Mouse (Mus musculus) testis, adult 2 months (tissue): ENCODE measurements around the gene Gm17622. TPM values are rescaled to one million over a fixed set of nuclear protein-coding genes. Genes with fewer than 3 reads are reported as not detected.

Experiments
- H3K27ac ChIP-seq: fragments of 200-500 bp; 2 replicates; pipeline ENCODE4 v1.5.1; 2012; ENCODE audit warnings: low read depth, low read length; ENCODE audit not compliant: control insufficient read depth, insufficient read depth
- H3K27me3 ChIP-seq: fragments of 200-500 bp; 2 replicates; pipeline ENCODE4 v1.6.1; 2012; ENCODE audit warnings: mild to moderate bottlenecking, low read length, moderate library complexity; ENCODE audit not compliant: control insufficient read depth, insufficient read depth
- H3K36me3 ChIP-seq: fragments of 200-500 bp; 2 replicates; pipeline ENCODE4 v1.6.1; 2012; ENCODE audit warnings: mild to moderate bottlenecking, low read length; ENCODE audit not compliant: control insufficient read depth, insufficient read depth
- H3K4me1 ChIP-seq: fragments of 200-500 bp; 2 replicates; pipeline ENCODE4 v1.6.1; 2012; ENCODE audit warnings: low read length; ENCODE audit not compliant: control insufficient read depth, insufficient read depth
- H3K4me3 ChIP-seq: fragments of 200-500 bp; 2 replicates; pipeline ENCODE4 v1.5.1; 2012; ENCODE audit warnings: low read depth, mild to moderate bottlenecking, low read length, moderate library complexity, mixed read lengths; ENCODE audit not compliant: control insufficient read depth
- CTCF ChIP-seq: fragments of 200-500 bp; IDR thresholded peaks from 2 replicates; pipeline ENCODE4 v1.5.1; 2012; ENCODE audit warnings: low read depth, mild to moderate bottlenecking, inconsistent platforms, low read length, moderate library complexity; ENCODE audit not compliant: control insufficient read depth, insufficient read depth, insufficient replicate concordance
- POLR2A ChIP-seq: fragments of 200-500 bp; IDR thresholded peaks from 2 replicates; pipeline ENCODE4 v1.6.1; 2012; ENCODE audit warnings: low read depth, mild to moderate bottlenecking, inconsistent platforms, low read length, moderate library complexity; ENCODE audit not compliant: control insufficient read depth
- polyA plus RNA-seq: library from polyadenylated mRNA; depleted of rRNA; stranded (reverse); fragments of >200 nt; gene quantifications from 2 replicates; pipeline ENCODE4 v1.2.3, GENCODE M21; 2012

Gm17622 gene
- polyA plus RNA-seq, 1 experiment, result not detected

GRCm38 (mm10) chr13:96507541-96507940, 17.0 kb downstream of the Gm17622 start:
- Histone ChIP-seq H3K36me3 (no peaks in the 10 kb centered on the region), H3K4me1 (no peaks in the 10 kb centered on the region), H3K27me3 (no peaks in the 10 kb centered on the region), H3K4me3 (no peak overlapping the region), H3K27ac (no peak overlapping the region)
- TF ChIP-seq CTCF (no peak), POLR2A (no peak)

- Histone ChIP-seq H3K27me3 (no peaks in the 10 kb centered on the region), H3K36me3 (no peaks in the 10 kb centered on the region), H3K27ac (no peak overlapping the region), H3K4me1 (no peaks in the 10 kb centered on the region), H3K4me3 (no peak overlapping the region)
- TF ChIP-seq POLR2A, result no peak
- no peak for TF ChIP-seq CTCF
These were observed 20.1 kb downstream of the Gm17622 start for GRCm38 (mm10) chr13:96510635-96511034.

GRCm38 (mm10) chr13:96511262-96511661, 20.7 kb downstream of the Gm17622 start:
- no peaks in the 10 kb centered on the region for H3K27me3 ChIP-seq
- H3K36me3 ChIP-seq, result no peaks in the 10 kb centered on the region
- no peak for TF ChIP-seq POLR2A
- TF ChIP-seq CTCF, result no peak
- H3K4me1 ChIP-seq, result no peaks in the 10 kb centered on the region
- no peak overlapping the region for H3K4me3 ChIP-seq
- H3K27ac ChIP-seq, result no peak overlapping the region

- Histone ChIP-seq H3K27ac (no peak overlapping the region), H3K36me3 (no peaks in the 10 kb centered on the region), H3K27me3 (no peaks in the 10 kb centered on the region), H3K4me3 (no peak overlapping the region), H3K4me1 (no peaks in the 10 kb centered on the region)
- TF ChIP-seq POLR2A (no peak), CTCF (no peak)
These were observed 21.4 kb downstream of the Gm17622 start for GRCm38 (mm10) chr13:96511893-96512292.

- no peak for TF ChIP-seq POLR2A
- Histone ChIP-seq H3K4me1 (no peaks in the 10 kb centered on the region), H3K27me3 (no peaks in the 10 kb centered on the region), H3K27ac (no peak overlapping the region), H3K36me3 (no peaks in the 10 kb centered on the region), H3K4me3 (no peak overlapping the region)
These were observed 23.8 kb downstream of the Gm17622 start for GRCm38 (mm10) chr13:96514154-96514942.

GRCm38 (mm10) chr13:96516249-96516648, 25.7 kb downstream of the Gm17622 start:
- Histone ChIP-seq H3K27ac (no peak overlapping the region), H3K4me1 (no peaks in the 10 kb centered on the region), H3K27me3 (no peaks in the 10 kb centered on the region), H3K36me3 (no peaks in the 10 kb centered on the region), H3K4me3 (no peak overlapping the region)
- no peak for TF ChIP-seq CTCF
- no peak; the same call in 1 of the 2 replicates for TF ChIP-seq POLR2A

- no peaks in the 10 kb centered on the region for H3K36me3 ChIP-seq
- H3K27me3 ChIP-seq, result no peaks in the 10 kb centered on the region
- no peak for TF ChIP-seq POLR2A
- no peak for TF ChIP-seq CTCF
- no peak overlapping the region for H3K4me3 ChIP-seq
- H3K27ac ChIP-seq, result no peak overlapping the region
- no peaks in the 10 kb centered on the region for H3K4me1 ChIP-seq
These were observed 26.8 kb downstream of the Gm17622 start for GRCm38 (mm10) chr13:96517335-96517734.
